Mouse (Mus musculus) monocyte, adult 2 months (primary cell): Measurements from ENCODE around the gene Clec4b1.
"Not testable (repeated sequence)": the region's sequence is repeated elsewhere in the genome, so short reads cannot be mapped to it uniquely, and the experiment has no call there.

Source experiments
- DNase-seq, 2 experiments: peaks; one replicate each; pipeline ENCODE4 v3.0.0; 2022; ENCODE audit warnings: low spot score in 2 of 2, low read depth in 1 of 2

The Clec4b1 gene

DNA sequence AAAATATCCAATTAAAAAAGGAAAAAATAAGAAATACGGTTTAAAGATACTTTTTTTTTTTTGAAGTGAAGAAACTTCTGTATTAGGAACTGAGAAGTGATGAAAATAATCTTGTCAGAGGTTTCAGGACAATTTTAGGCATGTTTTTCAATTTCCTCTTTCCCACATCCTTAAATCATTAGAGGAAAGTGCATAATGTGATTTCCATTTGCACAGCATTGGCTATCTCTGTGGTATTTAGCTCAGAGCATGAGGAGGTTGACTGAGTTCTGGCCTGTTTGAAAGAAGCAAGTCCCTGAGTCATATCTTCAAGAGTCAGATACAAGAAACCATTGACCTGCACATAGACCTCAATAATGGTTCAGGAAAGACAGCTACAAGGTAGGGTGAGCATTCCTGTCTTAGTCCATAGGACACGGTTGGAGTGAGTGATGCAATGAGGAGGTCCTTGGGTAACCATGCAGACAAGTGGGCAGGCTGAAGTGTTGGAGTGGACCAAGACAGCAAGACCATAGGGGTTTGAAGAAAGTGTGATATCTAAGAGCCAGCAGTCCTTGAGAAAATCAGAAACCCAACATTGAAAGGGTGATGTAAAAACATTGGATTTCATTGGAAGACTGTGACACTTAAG lies at the start of gene Clec4b1:
Gene Clec4b1, plus strand, starts transcription at position 221 of the 631 bp plus-strand sequence.
- DNase-seq: no peak

DNA sequence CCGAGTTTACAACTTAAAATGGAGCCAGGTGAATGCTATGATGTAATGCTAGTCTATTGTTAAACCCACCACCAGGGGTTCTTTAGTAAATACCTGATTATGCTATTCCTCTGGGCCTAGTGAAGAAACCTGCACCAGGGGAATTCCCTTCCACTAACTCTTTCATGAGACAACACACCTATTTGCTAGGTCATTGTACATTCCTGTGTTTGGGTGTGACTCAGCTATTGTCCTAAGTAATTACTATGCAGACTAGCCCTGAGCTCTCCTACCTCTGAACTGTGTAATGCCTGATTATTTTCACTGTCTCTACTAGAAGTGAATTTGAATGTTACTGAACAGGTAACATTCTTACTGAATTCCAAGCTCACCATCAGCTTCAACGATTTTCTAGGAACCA lies 45.1 kb upstream of the Clec4b1 start:
- DNase-seq: not testable (repeated sequence)

DNA sequence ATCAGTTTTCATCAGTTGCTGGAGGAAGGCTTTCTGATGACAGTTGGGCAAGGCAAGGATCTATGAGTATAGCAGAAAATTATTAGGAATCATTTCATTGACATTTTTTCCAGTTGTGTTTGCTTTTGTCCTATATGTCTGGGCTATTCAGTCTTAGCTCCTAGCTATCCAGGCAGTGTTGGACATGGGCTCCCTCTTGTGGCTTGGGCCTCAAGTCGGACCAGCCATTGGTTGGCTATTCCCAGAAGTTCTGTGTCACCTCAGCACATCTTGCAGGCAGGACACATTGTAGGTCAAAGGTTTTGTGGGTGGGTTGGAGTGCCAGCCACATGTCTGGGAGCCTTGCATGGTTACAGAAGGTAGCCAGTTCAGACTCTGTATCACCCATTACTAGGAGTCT lies 44.2 kb upstream of the Clec4b1 start:
- no peak for DNase-seq

DNA sequence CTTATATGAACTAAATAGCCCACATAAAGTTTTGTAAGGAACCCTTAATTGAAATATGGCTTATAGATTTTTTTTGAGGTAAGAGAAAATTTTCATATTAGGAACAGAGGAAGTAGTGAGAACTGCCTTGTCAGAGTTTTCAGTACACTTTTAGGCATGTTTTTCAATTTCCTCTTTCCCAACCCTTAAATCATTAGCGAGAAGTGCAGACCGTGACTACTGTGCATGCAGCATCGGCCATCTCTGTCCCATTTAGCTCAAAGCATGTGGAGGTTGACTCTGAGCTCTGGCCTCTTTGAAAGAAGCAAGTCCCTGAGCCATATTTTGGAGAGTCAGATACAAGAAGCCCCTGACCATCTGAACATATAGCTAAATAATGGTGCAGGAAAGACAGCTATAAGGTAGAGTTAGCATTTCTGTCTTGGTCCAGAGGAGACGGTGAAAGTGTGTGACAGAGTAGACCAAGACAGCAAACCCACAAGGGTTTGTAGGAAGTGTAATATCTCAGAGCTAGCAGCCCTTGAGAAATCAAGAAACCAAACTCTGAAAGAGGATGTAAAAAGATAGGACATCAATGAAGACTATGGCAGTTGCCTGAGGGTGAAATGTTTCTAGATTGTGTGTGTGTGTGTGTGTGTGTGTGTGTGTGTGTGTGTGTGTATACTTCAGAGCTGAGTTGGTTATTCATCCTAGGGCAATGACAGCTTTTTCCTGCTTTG lies 45.5 kb downstream of the Clec4b1 start:
- DNase-seq: no peak

DNA sequence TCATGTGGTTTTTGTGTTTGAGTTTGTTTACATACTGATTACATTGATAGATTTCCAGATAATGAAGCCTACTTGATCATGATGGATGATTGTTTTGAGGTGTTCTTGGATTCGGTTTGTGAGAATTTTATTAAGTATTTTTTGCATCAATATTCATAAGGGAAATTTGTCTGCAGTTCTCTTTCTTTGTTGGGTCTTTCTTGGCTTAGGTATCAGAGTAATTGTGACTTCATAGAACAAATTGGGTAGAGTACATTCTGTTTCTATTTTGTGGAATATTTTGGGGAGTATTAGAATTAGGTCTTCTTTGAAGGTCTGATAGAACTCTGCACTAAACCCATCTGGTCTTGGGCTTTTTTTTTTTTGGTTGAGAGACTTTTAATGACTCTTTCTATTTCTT lies 56.4 kb downstream of the Clec4b1 start, which contains the start of gene Clec4a2:
Gene Clec4a2, plus strand, starts transcription at position 301 of the 400 bp plus-strand sequence.
- DNase-seq: not testable (repeated sequence)
